Mouse (Mus musculus) C2C12 (cell line): ENCODE results near the gene Rptor.

Source experiments
- CEBPB ChIP-seq: IDR thresholded peaks from one replicate; pipeline ENCODE4 v1.6.1; 2011; ENCODE audit warnings: low read depth, mild to moderate bottlenecking, control low read depth, moderate library complexity
- CTCF ChIP-seq: IDR thresholded peaks from one replicate; pipeline ENCODE4 v1.5.1; 2011; ENCODE audit not compliant: control insufficient read depth, insufficient read depth, insufficient read length
- FOSL1 ChIP-seq: IDR thresholded peaks from one replicate; pipeline ENCODE4 v1.8.0; 2011; ENCODE audit warnings: mild to moderate bottlenecking, low read length; ENCODE audit not compliant: poor library complexity, insufficient read depth, severe bottlenecking
- MAX ChIP-seq: IDR thresholded peaks from one replicate; pipeline ENCODE4 v1.6.1; 2011; ENCODE audit warnings: mild to moderate bottlenecking, control low read depth
- MYOG ChIP-seq: IDR thresholded peaks from one replicate; pipeline ENCODE4 v1.6.1; 2011; ENCODE audit not compliant: control insufficient read depth, insufficient read length; ENCODE audit errors: extremely low read depth
- USF1 ChIP-seq: IDR thresholded peaks from one replicate; pipeline ENCODE4 v1.6.1; 2011; ENCODE audit warnings: low read depth, mild to moderate bottlenecking, control low read depth, moderate library complexity

DNA sequence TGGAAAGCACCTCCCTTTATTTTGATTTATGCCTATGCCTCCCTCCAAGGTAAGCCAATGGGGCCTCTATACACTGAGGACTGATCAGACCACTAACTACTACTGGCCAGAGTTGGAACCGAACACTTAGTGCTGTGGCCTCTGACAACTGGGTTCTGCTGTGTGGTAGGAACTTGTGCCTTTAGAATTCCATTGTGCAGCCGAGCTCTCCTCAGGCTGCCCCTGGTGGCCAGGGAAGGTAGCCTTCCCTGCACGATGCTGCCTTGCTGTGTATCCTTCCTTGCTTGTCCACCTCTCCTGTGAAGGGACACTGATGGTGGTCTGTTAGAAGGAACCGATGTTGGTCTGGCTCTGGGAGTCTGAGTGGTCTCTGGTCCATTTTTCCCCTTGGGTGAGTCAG lies 167.0 kb downstream of the Rptor start:
- TF ChIP-seq CTCF (peak; percentile 14), CEBPB (no peak), MAX (no peak), USF1 (no peak), MYOG (no peak), FOSL1 (no peak)
